Mouse (Mus musculus) kidney, adult 2 months (tissue): Measurements from ENCODE around the gene Rps6ka2.

Experiments used
- CTCF ChIP-seq: fragments of 200-500 bp; conservative IDR thresholded peaks from 2 replicates; pipeline ENCODE4 v1.5.1; 2011; ENCODE audit warnings: low read depth, mild to moderate bottlenecking, control low read depth, low read length, moderate library complexity, mixed read lengths; ENCODE audit not compliant: insufficient read depth, insufficient read length
- POLR2A ChIP-seq: fragments of 200-500 bp; IDR thresholded peaks from one replicate; pipeline ENCODE4 v1.6.1; 2011; ENCODE audit warnings: low read depth, low read length, control low read depth

DNA sequence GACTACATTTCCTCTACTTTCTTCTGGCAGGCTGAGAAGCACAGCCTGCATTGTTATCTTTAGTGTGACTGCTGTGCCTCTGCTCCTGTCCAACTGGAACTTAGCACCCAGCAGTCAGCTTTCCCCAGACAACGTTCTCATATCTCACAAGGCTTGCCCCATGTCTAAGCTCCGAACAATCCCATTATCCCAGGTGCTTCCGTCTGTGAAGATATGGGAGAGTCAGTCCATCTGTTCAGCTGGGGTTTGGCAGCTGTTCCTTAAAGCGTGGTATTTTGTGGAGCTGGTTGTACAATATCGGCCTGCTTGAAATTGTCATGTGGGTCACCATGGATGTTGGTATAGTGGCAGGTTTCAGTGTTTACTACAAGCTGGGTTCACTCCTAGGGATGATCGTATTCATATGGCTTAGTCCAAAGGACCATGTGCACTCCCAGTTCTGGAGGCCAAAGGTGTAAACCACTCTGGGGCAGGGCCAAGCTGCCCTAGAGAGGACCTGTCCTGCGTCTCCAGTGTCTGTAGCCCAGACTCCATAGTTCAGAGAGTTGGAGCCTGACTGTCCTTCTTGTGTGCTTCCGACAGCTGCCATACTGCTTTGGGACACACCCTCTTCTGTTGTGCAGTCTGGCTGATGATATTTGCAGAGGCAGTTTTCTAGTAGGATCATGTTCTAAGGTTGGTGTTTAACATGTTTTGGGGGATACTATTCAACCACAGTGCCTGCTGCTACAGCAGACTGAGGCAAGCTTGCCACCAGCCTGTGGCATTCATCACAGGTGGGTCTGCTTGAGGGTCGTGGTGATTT lies 27.4 kb downstream of the Rps6ka2 start:
- no peak for TF ChIP-seq CTCF
- TF ChIP-seq POLR2A, result no peak
